Mouse (Mus musculus) adrenal gland, postnatal 10 days (tissue): ENCODE results near the gene Slc22a5. TPM values are rescaled to one million over a fixed set of nuclear protein-coding genes. Genes with fewer than 3 reads are reported as not detected.
"Not testable (repeated sequence)": the region's sequence is repeated elsewhere in the genome, so short reads cannot be mapped to it uniquely, and the experiment has no call there.

Experiments used
- DNase-seq: peaks from one replicate; pipeline ENCODE4 v3.0.0; 2021; ENCODE audit warnings: mixed read lengths
- total RNA-seq, 2 experiments: library from RNA; stranded (reverse); gene quantifications; 2 replicates each; pipeline ENCODE4 v1.2.3; 2021

The Slc22a5 gene
- total RNA-seq, 2 experiments from 2014 or later, result 33.7 to 40.7 TPM

GRCm38 (mm10) chr11:53889091-53889645 is 2.3 kb downstream of the Slc22a5 start:
- peak; percentile 47 for DNase-seq

- DNase-seq, result no peak
Observed at GRCm38 (mm10) chr11:53888242-53888641, 3.2 kb downstream of the Slc22a5 start.

DNA sequence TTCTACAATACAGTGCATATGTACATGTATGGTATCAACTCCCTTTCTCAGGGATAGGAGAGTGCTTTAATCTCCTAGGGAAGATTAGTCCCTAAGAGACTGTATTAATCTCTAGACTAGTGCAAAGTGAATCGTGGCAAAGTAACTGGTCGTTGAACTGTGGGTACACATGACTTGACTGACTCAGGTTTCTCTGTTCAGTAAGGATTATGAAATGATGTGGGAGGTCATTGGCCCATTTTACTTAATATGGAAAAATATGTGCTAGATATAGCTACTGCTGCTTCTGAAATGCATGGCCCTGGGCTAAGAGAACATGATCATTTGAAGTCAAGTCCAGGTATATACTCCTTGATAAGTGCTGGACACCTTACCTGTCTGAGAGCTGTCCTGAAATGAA is 8.2 kb downstream of the Slc22a5 start:
- DNase-seq, result no peak

GRCm38 (mm10) chr11:53878096-53878495 is 13.4 kb downstream of the Slc22a5 start:
- not testable (repeated sequence) for DNase-seq

- no peak for DNase-seq
Observed at GRCm38 (mm10) chr11:53876488-53876887, 15.0 kb downstream of the Slc22a5 start.

DNA sequence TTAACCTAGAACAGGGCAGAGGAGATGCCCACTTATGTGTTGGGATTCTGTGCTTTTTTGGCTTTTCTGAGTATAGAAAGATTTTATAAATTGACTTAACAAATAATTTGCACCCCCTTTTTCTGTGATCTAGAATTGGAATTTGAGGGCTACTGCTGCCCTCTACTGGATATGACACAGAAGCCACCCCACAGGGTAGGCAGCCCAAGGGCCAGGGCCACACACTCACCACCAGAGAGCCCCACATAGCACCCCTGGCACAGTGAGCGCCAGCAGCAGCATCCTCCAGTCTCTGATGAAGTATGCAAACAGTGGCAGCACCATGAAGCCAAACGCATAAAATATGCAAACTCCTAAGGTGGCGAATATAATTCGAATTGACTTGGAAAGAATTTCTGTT is 16.8 kb downstream of the Slc22a5 start:
- DNase-seq, result no peak

DNA sequence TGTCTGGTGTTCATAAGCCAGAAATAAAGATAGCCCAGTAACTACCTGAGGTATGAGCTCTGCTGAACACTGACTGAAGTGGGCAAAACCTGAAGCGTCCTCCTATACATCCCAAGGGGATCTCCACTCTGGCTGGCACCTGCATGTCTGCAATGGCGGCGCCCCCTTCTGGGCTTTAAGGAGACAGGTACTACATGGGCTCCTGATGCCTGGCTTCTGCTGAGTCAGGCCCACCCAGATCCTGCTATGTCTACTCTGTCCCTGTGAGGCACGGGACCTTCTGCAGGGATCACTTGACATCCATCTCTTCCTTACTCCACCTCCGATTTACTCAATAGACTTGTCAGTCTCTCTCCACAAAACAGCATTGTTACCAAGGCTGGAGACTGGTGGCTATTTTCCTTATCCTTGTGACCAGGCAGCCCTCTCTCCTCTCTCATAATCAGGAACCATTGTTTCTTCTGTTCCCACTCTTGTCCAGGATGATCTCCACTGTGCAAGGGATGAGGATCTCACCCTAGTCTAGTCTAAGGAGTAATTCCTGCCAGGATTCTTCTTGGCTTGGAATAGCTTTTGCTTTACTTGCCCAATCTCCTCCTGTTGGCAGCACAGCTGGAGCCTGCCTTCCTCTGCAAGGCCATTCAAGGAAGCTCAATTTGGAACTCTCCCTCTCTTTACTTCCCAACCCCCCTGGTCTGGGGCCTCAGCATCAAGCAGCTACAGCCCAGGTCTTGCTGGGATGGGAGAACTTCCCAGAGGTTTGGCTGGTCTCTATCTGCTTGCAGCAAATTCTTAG is 17.4 kb downstream of the Slc22a5 start:
- not testable (repeated sequence) for DNase-seq

DNA sequence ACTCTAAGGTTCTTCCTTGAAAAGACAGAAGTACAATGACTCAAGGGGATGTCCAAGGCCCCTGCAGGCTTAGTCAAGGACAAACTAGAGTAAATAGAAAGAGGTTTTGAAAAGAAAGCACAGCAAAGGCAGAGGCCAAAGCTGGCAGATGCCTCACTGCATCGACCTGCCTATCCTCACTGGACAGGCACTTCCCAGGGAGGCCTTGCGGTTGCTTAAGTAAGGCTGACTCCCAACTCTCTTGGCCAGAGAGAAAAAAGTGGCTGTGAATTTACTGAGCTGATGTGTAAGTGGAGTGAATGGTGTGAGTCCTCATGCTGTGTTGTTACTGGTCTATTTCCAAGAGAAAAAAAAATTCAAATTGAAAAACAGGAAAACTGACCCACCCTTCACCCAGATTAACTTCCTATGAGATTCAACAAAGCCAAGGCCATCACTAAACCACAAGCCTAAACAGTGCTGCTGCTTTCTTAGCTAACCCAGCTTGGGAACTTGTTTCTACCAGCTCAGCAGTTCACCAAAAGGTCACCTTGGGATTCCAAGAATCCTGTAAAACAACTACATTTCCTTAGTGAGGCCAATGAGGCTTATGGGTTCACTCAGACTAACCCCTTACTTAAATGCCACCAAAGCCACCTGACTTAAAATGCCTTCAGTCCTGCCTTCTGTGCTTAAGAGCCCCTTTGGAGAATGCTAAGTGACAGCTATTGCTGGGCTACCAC is 19.5 kb downstream of the Slc22a5 start:
- DNase-seq, result no peak

- DNase-seq, result no peak
Observed at GRCm38 (mm10) chr11:53869172-53869571, 22.3 kb downstream of the Slc22a5 start.

DNA sequence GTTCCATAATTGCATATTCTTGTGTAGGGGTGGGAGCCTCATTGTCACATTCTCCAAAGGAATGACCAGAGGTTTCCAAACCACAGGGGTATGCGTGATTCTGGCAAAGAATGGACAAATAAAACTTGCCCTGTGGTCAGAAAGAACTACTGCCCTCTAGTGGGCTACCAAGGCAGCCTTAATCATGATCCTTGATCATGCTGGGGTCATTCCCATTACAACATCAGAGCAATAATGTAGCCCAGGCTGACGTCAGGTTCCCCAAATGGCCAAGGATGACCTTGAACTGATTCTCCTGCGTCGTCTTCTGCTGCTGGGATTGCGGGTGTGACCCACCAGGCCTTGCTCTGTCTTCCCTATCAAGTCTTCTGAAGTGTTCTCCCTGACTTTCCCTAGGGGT is 23.1 kb downstream of the Slc22a5 start:
- DNase-seq, result not testable (repeated sequence)

GRCm38 (mm10) chr11:53864724-53865310 is 26.6 kb downstream of the Slc22a5 start:
- DNase-seq, result not testable (repeated sequence)

DNA sequence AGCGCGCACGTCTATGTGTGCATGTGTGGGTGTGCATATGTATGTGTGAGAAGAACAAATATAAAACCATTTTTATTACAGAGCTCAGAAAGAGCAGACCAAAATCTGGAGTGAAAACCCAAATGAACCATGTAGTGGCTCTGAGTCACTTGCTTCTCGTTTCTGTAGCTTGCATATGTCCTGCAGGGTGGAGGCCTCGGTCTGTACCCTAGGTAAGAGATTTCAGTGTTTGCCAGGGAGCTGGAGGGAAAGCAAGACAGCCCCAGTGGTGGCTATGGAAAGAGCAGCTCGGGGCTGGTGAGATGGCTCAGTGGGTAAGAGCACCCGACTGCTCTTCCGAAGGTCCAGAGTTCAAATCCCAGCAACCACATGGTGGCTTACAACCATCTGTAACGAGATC is 30.5 kb downstream of the Slc22a5 start:
- not testable (repeated sequence) for DNase-seq

- peak; percentile 63 for DNase-seq
Observed at GRCm38 (mm10) chr11:53858761-53859580, 32.5 kb downstream of the Slc22a5 start, which contains the start of gene Gm12216. Gm12216 (minus strand) TSS chr11:53859256.

GRCm38 (mm10) chr11:53858058-53858760 is 33.3 kb downstream of the Slc22a5 start:
- no peak for DNase-seq

- no peak for DNase-seq
Observed at GRCm38 (mm10) chr11:53853665-53854064, 37.8 kb downstream of the Slc22a5 start.

GRCm38 (mm10) chr11:53851795-53852194 is 39.7 kb downstream of the Slc22a5 start:
- DNase-seq, result no peak

- DNase-seq, result peak; percentile 88
Observed at GRCm38 (mm10) chr11:53849588-53850320, 41.7 kb downstream of the Slc22a5 start.

DNA sequence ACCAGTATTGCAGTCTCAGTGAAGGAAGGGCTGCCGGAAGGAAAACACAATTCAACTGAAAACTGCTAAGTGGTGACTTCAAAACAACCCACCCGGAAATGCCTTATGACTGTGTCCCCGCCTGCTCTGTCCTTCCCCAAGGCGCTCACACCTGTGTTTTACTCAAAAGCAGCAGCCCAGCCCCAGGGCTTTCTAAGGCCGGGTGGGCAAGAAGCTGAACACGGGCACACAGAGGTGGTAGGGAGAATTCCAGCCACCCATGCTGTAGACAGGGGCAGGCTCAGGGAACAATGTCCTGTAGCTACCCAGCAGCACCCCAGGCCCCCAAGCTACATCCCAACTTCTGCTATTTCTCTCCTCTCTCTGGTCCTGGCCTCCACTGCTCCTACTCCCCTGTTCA is 45.8 kb downstream of the Slc22a5 start:
- no peak for DNase-seq

GRCm38 (mm10) chr11:53843106-53843505 is 48.4 kb downstream of the Slc22a5 start:
- DNase-seq, result no peak

DNA sequence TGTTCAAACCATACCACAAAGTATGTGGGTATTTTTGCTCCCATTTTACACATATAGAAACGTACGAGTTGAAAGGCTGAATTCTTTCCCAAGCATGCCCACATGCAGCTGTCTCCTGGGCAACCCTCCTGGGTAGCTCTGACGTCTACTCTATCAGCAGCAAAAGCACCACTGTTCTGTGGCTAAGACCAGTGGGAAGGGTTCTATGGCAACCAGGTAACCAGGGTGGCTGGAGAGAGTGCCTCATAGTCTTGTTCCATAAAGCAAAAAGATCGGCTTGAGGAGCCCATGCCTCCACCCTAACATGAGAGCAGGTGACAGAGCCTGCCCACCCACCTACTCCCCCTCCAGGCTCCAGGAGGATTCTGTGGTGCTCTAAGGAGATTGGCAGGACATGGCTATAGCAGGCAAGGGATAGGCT is 49.3 kb downstream of the Slc22a5 start:
- DNase-seq, result no peak
